Mouse (Mus musculus) ES-Bruce4 (cell line): Measurements from ENCODE around the gene Mpv17. TPM values are rescaled to one million over a fixed set of nuclear protein-coding genes. Genes with fewer than 3 reads are reported as not detected.
A peak's percentile ranks its signal among the peaks of the same experiment; 100 is the strongest.

Source experiments
- H3K27ac ChIP-seq: 2 replicates; pipeline ENCODE4 v1.5.1; 2012; ENCODE audit warnings: low read length, inconsistent platforms; ENCODE audit not compliant: insufficient read depth
- H3K27me3 ChIP-seq: 2 replicates; pipeline ENCODE4 v1.6.1; 2012; ENCODE audit warnings: mild to moderate bottlenecking, low read length, inconsistent platforms; ENCODE audit not compliant: control insufficient read depth, poor library complexity, insufficient read depth, severe bottlenecking
- H3K36me3 ChIP-seq: 2 replicates; pipeline ENCODE4 v1.6.1; 2012; ENCODE audit warnings: inconsistent platforms, mild to moderate bottlenecking, low read length, moderate library complexity; ENCODE audit not compliant: control insufficient read depth, poor library complexity, insufficient read depth, severe bottlenecking
- H3K4me1 ChIP-seq: one replicate; pipeline ENCODE4 v1.8.1; 2011; ENCODE audit warnings: low read length; ENCODE audit not compliant: control insufficient read depth, insufficient read depth
- H3K4me3 ChIP-seq: 2 replicates; pipeline ENCODE4 v1.5.1; 2011; ENCODE audit warnings: low read depth, mild to moderate bottlenecking, low read length
- H3K9ac ChIP-seq: 2 replicates; pipeline ENCODE4 v1.6.1; 2012; ENCODE audit warnings: low read depth, mild to moderate bottlenecking, inconsistent platforms; ENCODE audit not compliant: poor library complexity, severe bottlenecking
- H3K9me3 ChIP-seq: replicated peaks from 2 replicates; pipeline ENCODE4 v1.6.1; 2012; ENCODE audit warnings: mild to moderate bottlenecking, low read length, inconsistent platforms; ENCODE audit not compliant: control insufficient read depth, poor library complexity, insufficient read depth, severe bottlenecking
- CTCF ChIP-seq: IDR thresholded peaks from one replicate; pipeline ENCODE4 v1.8.1; 2011; ENCODE audit warnings: low read depth, low read length
- EP300 ChIP-seq: IDR thresholded peaks from 2 replicates; pipeline ENCODE4 v1.6.1; 2011; ENCODE audit warnings: low read depth, low read length; ENCODE audit not compliant: insufficient read depth
- POLR2A ChIP-seq: IDR thresholded peaks from one replicate; pipeline ENCODE4 v1.8.1; 2011; ENCODE audit warnings: low read length; ENCODE audit not compliant: insufficient read depth
- polyA plus RNA-seq: library from polyadenylated mRNA; stranded (reverse); fragments of >200 nt; gene quantifications from 2 replicates; pipeline ENCODE4 v1.2.4, GENCODE M21; 2011; ENCODE audit warnings: low read depth; ENCODE audit not compliant: missing spikeins, insufficient read depth, insufficient read length

Gene Mpv17
- polyA plus RNA-seq, 1 experiment, result 58.1 TPM

DNA sequence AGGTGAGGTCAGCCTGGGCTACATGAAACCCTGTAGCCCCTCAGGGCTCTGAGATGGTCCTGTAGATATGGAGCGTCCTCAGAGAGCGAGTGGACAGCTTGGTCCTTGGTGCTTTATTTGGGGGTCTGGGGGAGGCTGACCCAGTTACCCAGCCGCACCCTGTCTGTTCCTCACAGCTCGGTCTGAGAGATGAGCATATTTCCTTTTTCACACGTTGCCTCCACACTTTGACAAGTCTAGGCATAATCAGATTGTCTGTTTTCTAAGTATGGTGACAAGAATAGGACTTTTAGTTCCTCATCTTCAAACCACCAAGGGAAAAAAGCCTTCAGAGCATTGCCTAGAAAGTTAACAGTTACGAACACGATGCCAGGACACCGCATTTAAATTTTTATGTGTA, 32.9 kb downstream of the Mpv17 start:
- H3K27me3 ChIP-seq, result no peaks in the 10 kb centered on the region
- H3K36me3 ChIP-seq, result no peaks in the 10 kb centered on the region
- H3K27ac ChIP-seq, result no peak overlapping the region
- H3K4me1 ChIP-seq, result no peaks in the 10 kb centered on the region
- no peak overlapping the region for H3K9ac ChIP-seq
- no peak overlapping the region for H3K4me3 ChIP-seq
- H3K9me3 ChIP-seq, result no peaks in the 10 kb centered on the region
- TF ChIP-seq POLR2A (no peak), CTCF (no peak), EP300 (no peak)

DNA sequence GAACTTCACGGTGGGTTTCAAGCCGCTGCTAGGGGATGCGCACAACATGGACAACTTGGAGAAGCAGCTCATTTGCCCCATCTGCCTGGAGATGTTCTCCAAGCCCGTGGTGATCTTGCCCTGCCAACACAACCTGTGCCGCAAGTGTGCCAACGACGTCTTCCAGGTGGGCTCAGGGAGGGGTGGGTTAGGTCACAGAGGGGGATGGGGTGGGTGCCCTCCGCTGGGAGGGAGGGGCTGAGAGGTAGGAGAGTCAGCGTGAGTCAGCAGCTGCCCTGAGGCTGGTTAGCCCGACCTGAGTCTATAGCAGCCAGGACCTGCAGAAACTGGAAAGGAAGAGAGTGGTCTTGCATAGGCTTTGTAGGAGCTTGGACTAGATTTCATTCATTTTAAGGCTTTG, 37.1 kb downstream of the Mpv17 start:
- Histone ChIP-seq H3K4me3 (peak overlapping the region; percentile 66), H3K27ac (peak overlapping the region; percentile 24; the same call in 1 of the 2 replicates), H3K4me1 (no peaks in the 10 kb centered on the region), H3K36me3 (no peaks in the 10 kb centered on the region), H3K9ac (peak overlapping the region; percentile 17), H3K27me3 (no peaks in the 10 kb centered on the region), H3K9me3 (peaks cover 5% of the 10 kb centered on the region)
- TF ChIP-seq CTCF (no peak), EP300 (peak; percentile 99)

DNA sequence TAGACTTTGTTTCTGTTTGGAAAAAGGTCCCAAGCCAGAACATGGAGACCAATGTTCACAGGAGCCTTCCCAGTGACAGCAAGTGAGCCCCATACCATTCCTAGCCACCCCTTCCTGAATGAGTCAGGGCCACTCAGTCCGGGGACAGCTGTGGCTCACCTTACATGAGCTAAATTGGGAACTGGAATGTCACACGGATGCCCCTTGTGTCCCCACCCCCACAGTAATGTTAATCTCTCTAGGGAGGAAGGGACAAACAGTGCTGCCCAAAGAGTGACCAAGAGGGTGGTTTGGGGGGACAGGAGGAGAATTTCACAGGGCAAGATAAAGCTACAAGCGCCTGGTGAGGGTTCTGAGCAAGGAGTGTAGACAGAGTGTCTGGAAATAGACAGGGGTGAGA, 37.7 kb downstream of the Mpv17 start, which contains the start of gene Trim54:
TSS of gene Trim54 (plus strand) at position 359 of the 400 bp plus-strand sequence.
- H3K27me3 ChIP-seq, result no peaks in the 10 kb centered on the region
- H3K9ac ChIP-seq, result peak within 1 kb of the TSS; percentile 17
- H3K4me1 ChIP-seq, result no peaks in the 10 kb centered on the region
- H3K9me3 ChIP-seq, result peaks cover 5% of the 10 kb centered on the region
- peak within 1 kb of the TSS; percentile 66 for H3K4me3 ChIP-seq
- TF ChIP-seq POLR2A (no peak), EP300 (peak; percentile 78; the same call in 1 of the 2 replicates), CTCF (no peak)
- no peaks in the 10 kb centered on the region for H3K36me3 ChIP-seq
- peak within 1 kb of the TSS; percentile 24; the same call in 1 of the 2 replicates for H3K27ac ChIP-seq

DNA sequence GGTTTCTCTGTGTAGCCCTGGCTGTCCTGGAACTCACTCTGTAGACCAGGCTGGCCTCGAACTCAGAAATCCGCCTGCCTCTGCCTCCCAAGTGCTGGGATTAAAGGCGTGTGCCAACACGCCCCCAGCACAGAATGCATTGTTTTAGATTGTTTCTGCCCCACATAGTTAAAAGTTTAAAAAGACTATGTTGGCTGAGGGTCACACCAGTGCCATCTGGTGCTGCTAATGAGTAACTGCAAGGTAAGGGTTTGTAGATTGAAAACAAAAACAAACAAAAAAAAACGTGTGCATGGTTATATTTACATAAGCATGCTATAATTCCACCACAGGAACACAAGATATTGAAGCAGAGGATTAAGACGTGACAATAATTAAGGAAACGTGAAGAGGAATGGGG, 43.3 kb downstream of the Mpv17 start:
- no peak overlapping the region for H3K9ac ChIP-seq
- no peaks in the 10 kb centered on the region for H3K36me3 ChIP-seq
- H3K9me3 ChIP-seq, result peaks cover 5% of the 10 kb centered on the region
- H3K27ac ChIP-seq, result no peak overlapping the region
- no peaks in the 10 kb centered on the region for H3K4me1 ChIP-seq
- H3K27me3 ChIP-seq, result no peaks in the 10 kb centered on the region
- TF ChIP-seq POLR2A (no peak), CTCF (no peak), EP300 (no peak)
- H3K4me3 ChIP-seq, result no peak overlapping the region

DNA sequence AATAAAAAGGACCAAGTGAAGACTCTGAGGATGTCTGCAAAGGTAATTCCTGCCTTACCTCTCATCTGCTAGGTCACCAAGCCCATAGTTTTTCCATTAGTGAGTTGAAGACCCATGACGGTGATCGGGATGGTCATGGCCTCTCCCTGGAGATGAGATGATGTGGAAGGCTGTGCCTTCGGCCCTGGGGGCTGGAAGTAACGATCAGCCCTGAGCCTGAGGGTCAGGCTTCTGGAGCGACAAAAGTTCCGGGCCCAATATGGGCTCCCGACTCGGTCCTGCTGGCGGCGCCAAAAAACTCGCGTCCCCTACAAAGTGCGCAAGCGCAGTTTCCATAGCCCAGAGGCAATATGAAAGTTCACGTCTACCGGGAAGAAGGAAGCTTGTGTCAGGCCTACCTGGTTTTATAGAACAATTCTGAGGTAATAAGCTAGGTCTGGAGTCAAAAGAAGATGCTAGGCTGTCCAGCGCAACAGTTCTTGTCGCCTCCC, 46.0 kb downstream of the Mpv17 start, which contains the start of gene Slc30a3:
TSS of gene Slc30a3 (minus strand) at position 238 of the 491 bp plus-strand sequence.
- H3K27ac ChIP-seq, result no peak within 1 kb of the TSS
- H3K9ac ChIP-seq, result no peak within 1 kb of the TSS
- H3K9me3 ChIP-seq, result no peaks in the 10 kb centered on the region
- H3K36me3 ChIP-seq, result no peaks in the 10 kb centered on the region
- no peaks in the 10 kb centered on the region for H3K27me3 ChIP-seq
- no peaks in the 10 kb centered on the region for H3K4me1 ChIP-seq
- no peak for TF ChIP-seq CTCF
- no peak for TF ChIP-seq EP300
- no peak for TF ChIP-seq POLR2A
- no peak within 1 kb of the TSS for H3K4me3 ChIP-seq

DNA sequence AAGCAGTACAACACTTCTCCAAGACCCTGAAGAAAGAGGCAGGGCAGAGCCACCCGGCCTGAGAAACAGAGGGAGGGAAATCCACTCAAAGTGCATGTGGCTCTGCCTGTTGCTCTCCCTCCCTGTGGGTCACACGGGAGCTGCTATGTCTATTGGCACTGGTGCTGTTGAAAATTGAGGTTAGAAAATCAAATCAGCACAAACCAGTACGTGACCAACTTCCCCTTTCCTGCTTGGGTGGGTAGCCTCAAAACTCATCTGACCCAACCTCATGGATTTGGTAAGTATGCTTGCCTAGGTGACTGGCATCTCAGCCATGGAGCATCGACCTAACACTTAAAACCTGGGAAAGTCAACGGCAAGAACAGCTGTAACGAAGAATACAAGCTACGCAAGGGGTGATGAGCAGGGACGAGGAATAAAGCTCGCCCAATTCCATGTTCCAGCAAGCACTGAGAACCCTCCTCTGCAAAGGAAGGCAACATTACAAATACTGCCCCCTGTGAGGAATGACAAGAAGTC, 48.2 kb downstream of the Mpv17 start, which contains the start of gene Dnajc5g:
TSS of gene Dnajc5g (plus strand) at position 472 of the 522 bp plus-strand sequence.
- Histone ChIP-seq H3K4me1 (no peaks in the 10 kb centered on the region), H3K9me3 (no peaks in the 10 kb centered on the region), H3K27ac (no peak within 1 kb of the TSS), H3K36me3 (no peaks in the 10 kb centered on the region), H3K27me3 (no peaks in the 10 kb centered on the region), H3K4me3 (no peak within 1 kb of the TSS), H3K9ac (no peak within 1 kb of the TSS)
- TF ChIP-seq EP300, result no peak
